Mouse (Mus musculus) retina, postnatal 7 days (tissue): ENCODE results near the gene P4ha2.

Source experiments
- DNase-seq: peaks from one replicate; pipeline ENCODE4 v3.0.0-alpha.2; 2012; ENCODE audit warnings: low read depth, low spot score

The P4ha2 gene

GRCm38 (mm10) chr11:54107239-54107638 is 7.3 kb downstream of the P4ha2 start:
- no peak for DNase-seq

- DNase-seq = no peak
Observed at GRCm38 (mm10) chr11:54108131-54108530, 8.2 kb downstream of the P4ha2 start.

GRCm38 (mm10) chr11:54108894-54109293 is 9.0 kb downstream of the P4ha2 start:
- DNase-seq = no peak

GRCm38 (mm10) chr11:54111291-54111690 is 11.4 kb downstream of the P4ha2 start:
- no peak for DNase-seq

- no peak for DNase-seq
Observed at GRCm38 (mm10) chr11:54111976-54112741, 12.3 kb downstream of the P4ha2 start.

GRCm38 (mm10) chr11:54112920-54113319 is 13.0 kb downstream of the P4ha2 start:
- peak; percentile 67 for DNase-seq

GRCm38 (mm10) chr11:54113352-54113751 is 13.5 kb downstream of the P4ha2 start:
- DNase-seq = no peak

- DNase-seq = no peak
Observed at GRCm38 (mm10) chr11:54114746-54115145, 14.9 kb downstream of the P4ha2 start.

GRCm38 (mm10) chr11:54115301-54115700 is 15.4 kb downstream of the P4ha2 start:
- no peak for DNase-seq

GRCm38 (mm10) chr11:54115911-54116310 is 16.0 kb downstream of the P4ha2 start:
- DNase-seq = no peak

GRCm38 (mm10) chr11:54116406-54116805 is 16.5 kb downstream of the P4ha2 start:
- DNase-seq = no peak

- DNase-seq = no peak
Observed at GRCm38 (mm10) chr11:54117096-54117495, 17.2 kb downstream of the P4ha2 start.

- DNase-seq = no peak
Observed at GRCm38 (mm10) chr11:54119126-54119525, 19.2 kb downstream of the P4ha2 start.

GRCm38 (mm10) chr11:54119740-54120360 is 20.0 kb downstream of the P4ha2 start:
- no peak for DNase-seq

- no peak for DNase-seq
Observed at GRCm38 (mm10) chr11:54122416-54123264, 22.7 kb downstream of the P4ha2 start.

- DNase-seq = no peak
Observed at GRCm38 (mm10) chr11:54125982-54126648, 26.2 kb downstream of the P4ha2 start.

GRCm38 (mm10) chr11:54126654-54127374 is 26.9 kb downstream of the P4ha2 start:
- DNase-seq = no peak

GRCm38 (mm10) chr11:54127397-54127796 is 27.5 kb downstream of the P4ha2 start:
- no peak for DNase-seq

GRCm38 (mm10) chr11:54129955-54130354 is 30.1 kb downstream of the P4ha2 start:
- DNase-seq = no peak

GRCm38 (mm10) chr11:54130721-54131120 is 30.8 kb downstream of the P4ha2 start:
- no peak for DNase-seq

- DNase-seq = no peak
Observed at GRCm38 (mm10) chr11:54132290-54132689, 32.4 kb downstream of the P4ha2 start.
